Mouse (Mus musculus) forebrain, embryonic 11.5 days (tissue): ENCODE measurements around the gene Col5a2. TPM values are rescaled to one million over a fixed set of nuclear protein-coding genes. Genes with fewer than 3 reads are reported as not detected.

Experiments
- ATAC-seq: fragments of 200-750 bp; cut with Nextera tagmentation; replicated peaks from 2 replicates; pipeline ENCODE4 v1.8.0; 2017; ENCODE audit warnings: moderate TSS enrichment; ENCODE audit not compliant: low FRiP score
- DNase-seq: peaks from one replicate; pipeline ENCODE4 v3.0.0-alpha.2; 2017; ENCODE audit warnings: low spot score
- H3K27ac ChIP-seq: fragments of 300-500 bp; sonication (generic); 2 replicates; pipeline ENCODE4 v1.5.1; 2014; ENCODE audit warnings: low read depth, low read length
- H3K27me3 ChIP-seq: fragments of 300-500 bp; sonication (generic); 2 replicates; pipeline ENCODE4 v1.6.1; 2014; ENCODE audit warnings: mild to moderate bottlenecking, low read length, mixed read lengths; ENCODE audit not compliant: control insufficient read depth, insufficient read depth
- H3K36me3 ChIP-seq: fragments of 300-500 bp; sonication (generic); 2 replicates; pipeline ENCODE4 v1.6.1; 2014; ENCODE audit warnings: mild to moderate bottlenecking, low read length, moderate library complexity, mixed read lengths; ENCODE audit not compliant: control insufficient read depth, insufficient read depth
- H3K4me1 ChIP-seq: fragments of 300-500 bp; sonication (generic); replicated peaks from 2 replicates; pipeline ENCODE4 v1.6.1; 2014; ENCODE audit warnings: low read length, mixed read lengths; ENCODE audit not compliant: control insufficient read depth, insufficient read depth
- H3K4me2 ChIP-seq: fragments of 300-500 bp; sonication (generic); 2 replicates; pipeline ENCODE4 v1.6.1; 2014; ENCODE audit warnings: low read depth, mild to moderate bottlenecking, low read length, moderate library complexity, mixed read lengths; ENCODE audit not compliant: severe bottlenecking
- H3K4me3 ChIP-seq: fragments of 300-500 bp; sonication (generic); 2 replicates; pipeline ENCODE4 v1.5.1; 2014; ENCODE audit warnings: low read depth, low read length
- H3K9ac ChIP-seq: fragments of 300-500 bp; sonication (generic); 2 replicates; pipeline ENCODE4 v1.6.1; 2014; ENCODE audit warnings: low read length
- H3K9me3 ChIP-seq: fragments of 300-500 bp; sonication (generic); 2 replicates; pipeline ENCODE4 v1.6.1; 2016; ENCODE audit warnings: low read length, mixed read lengths; ENCODE audit not compliant: control insufficient read depth
- WGBS: fragments of 180-500 bp; shearing (Covaris S2); extraction: QIAGEN DNeasy Blood & Tissue Kit; methylation state at CpG from one replicate; pipeline ENCODE4 v1.1.7; 2014; 5-methylcytosine and 5-hydroxymethylcytosine counted together
- polyA plus RNA-seq: library from polyadenylated mRNA; unstranded; fragments of >200 nt; fragmentation: Nextera tagmentation; extraction: Ambion mirVana; gene quantifications from 2 replicates; pipeline ENCODE4 v1.2.1, GENCODE M21; 2014

Gene Col5a2
- polyA plus RNA-seq, 1 experiment from 2014 or later: 31.3 TPM

- Histone ChIP-seq H3K4me1 (no peaks in the 10 kb centered on the region), H3K36me3 (no peaks in the 10 kb centered on the region), H3K9me3 (no peaks in the 10 kb centered on the region), H3K9ac (no peak overlapping the region), H3K4me3 (no peak overlapping the region), H3K27ac (no peak overlapping the region), H3K4me2 (no peak overlapping the region), H3K27me3 (no peaks in the 10 kb centered on the region)
- ATAC-seq: no peak
- WGBS: 81% methylated on average over 2 of the region's 2 CpGs
- DNase-seq: no peak
These were observed 83.2 kb downstream of the Col5a2 start for GRCm38 (mm10) chr1:45419858-45420257.

GRCm38 (mm10) chr1:45381866-45382265 is 121.2 kb downstream of the Col5a2 start:
- Histone ChIP-seq H3K9ac (no peak overlapping the region), H3K27me3 (no peaks in the 10 kb centered on the region), H3K9me3 (no peaks in the 10 kb centered on the region), H3K4me3 (no peak overlapping the region), H3K27ac (no peak overlapping the region), H3K4me1 (no peaks in the 10 kb centered on the region), H3K4me2 (no peak overlapping the region), H3K36me3 (no peaks in the 10 kb centered on the region)
- DNase-seq (no peak), ATAC-seq (no peak)
- WGBS: 88% methylated on average over 2 of the region's 2 CpGs

GRCm38 (mm10) chr1:45379992-45380690 is 122.9 kb downstream of the Col5a2 start:
- Histone ChIP-seq H3K9ac (no peak overlapping the region), H3K4me2 (no peak overlapping the region), H3K27ac (no peak overlapping the region), H3K4me1 (no peaks in the 10 kb centered on the region), H3K4me3 (no peak overlapping the region), H3K9me3 (no peaks in the 10 kb centered on the region), H3K36me3 (no peaks in the 10 kb centered on the region), H3K27me3 (no peaks in the 10 kb centered on the region)
- whole genome bisulfite sequencing: 89% methylated on average over 7 of the region's 7 CpGs
- ATAC-seq: no peak
- no peak for DNase-seq

- WGBS: 56% methylated on average over 1 of the region's 1 CpGs
- no peaks in the 10 kb centered on the region for H3K27me3 ChIP-seq
- DNase-seq (no peak), ATAC-seq (no peak)
- no peaks in the 10 kb centered on the region; the same call in 1 of the 2 replicates for H3K9me3 ChIP-seq
- H3K27ac ChIP-seq: no peak overlapping the region
- no peak overlapping the region for H3K4me3 ChIP-seq
- H3K9ac ChIP-seq: no peak overlapping the region
- H3K36me3 ChIP-seq: no peaks in the 10 kb centered on the region
- H3K4me2 ChIP-seq: no peak overlapping the region
- no peaks in the 10 kb centered on the region for H3K4me1 ChIP-seq
These were observed 137.7 kb downstream of the Col5a2 start for GRCm38 (mm10) chr1:45365427-45365826.

GRCm38 (mm10) chr1:45363274-45363673 is 139.8 kb downstream of the Col5a2 start:
- H3K9me3 ChIP-seq: no peaks in the 10 kb centered on the region
- H3K4me2 ChIP-seq: no peak overlapping the region
- H3K27me3 ChIP-seq: no peaks in the 10 kb centered on the region
- H3K36me3 ChIP-seq: no peaks in the 10 kb centered on the region
- DNase-seq (no peak), ATAC-seq (no peak)
- no peak overlapping the region for H3K4me3 ChIP-seq
- no peak overlapping the region for H3K9ac ChIP-seq
- H3K27ac ChIP-seq: no peak overlapping the region
- 94% methylated on average over 2 of the region's 2 CpGs for WGBS
- no peaks in the 10 kb centered on the region for H3K4me1 ChIP-seq

- no peaks in the 10 kb centered on the region for H3K4me1 ChIP-seq
- H3K27ac ChIP-seq: no peak overlapping the region
- no peak overlapping the region for H3K4me2 ChIP-seq
- ATAC-seq: no peak
- H3K4me3 ChIP-seq: no peak overlapping the region
- DNase-seq: no peak
- 69% methylated on average over 2 of the region's 2 CpGs for WGBS
- H3K9me3 ChIP-seq: no peaks in the 10 kb centered on the region
- no peaks in the 10 kb centered on the region for H3K27me3 ChIP-seq
- H3K9ac ChIP-seq: no peak overlapping the region
- no peaks in the 10 kb centered on the region for H3K36me3 ChIP-seq
These were observed 143.4 kb downstream of the Col5a2 start for GRCm38 (mm10) chr1:45359673-45360072.

- WGBS: 89% methylated on average over 2 of the region's 2 CpGs
- Histone ChIP-seq H3K36me3 (no peaks in the 10 kb centered on the region), H3K4me2 (no peak overlapping the region), H3K9me3 (no peaks in the 10 kb centered on the region), H3K4me1 (no peaks in the 10 kb centered on the region), H3K9ac (no peak overlapping the region), H3K27me3 (no peaks in the 10 kb centered on the region), H3K4me3 (no peak overlapping the region), H3K27ac (no peak overlapping the region)
- DNase-seq (no peak), ATAC-seq (no peak)
These were observed 143.9 kb downstream of the Col5a2 start for GRCm38 (mm10) chr1:45359147-45359546.

GRCm38 (mm10) chr1:45358020-45358419 is 145.1 kb downstream of the Col5a2 start:
- no peak for ATAC-seq
- DNase-seq: no peak
- Histone ChIP-seq H3K4me3 (no peak overlapping the region), H3K27me3 (no peaks in the 10 kb centered on the region), H3K36me3 (no peaks in the 10 kb centered on the region), H3K9me3 (no peaks in the 10 kb centered on the region), H3K4me1 (no peaks in the 10 kb centered on the region), H3K27ac (no peak overlapping the region), H3K4me2 (no peak overlapping the region), H3K9ac (no peak overlapping the region)
- WGBS: 85% methylated on average over 1 of the region's 1 CpGs

GRCm38 (mm10) chr1:45355944-45356343 is 147.1 kb downstream of the Col5a2 start:
- H3K4me1 ChIP-seq: no peaks in the 10 kb centered on the region
- no peaks in the 10 kb centered on the region for H3K9me3 ChIP-seq
- DNase-seq: no peak
- H3K27ac ChIP-seq: no peak overlapping the region
- WGBS: 80% methylated on average over 4 of the region's 4 CpGs
- no peak overlapping the region for H3K4me3 ChIP-seq
- H3K27me3 ChIP-seq: no peaks in the 10 kb centered on the region
- no peaks in the 10 kb centered on the region for H3K36me3 ChIP-seq
- no peak overlapping the region for H3K9ac ChIP-seq
- no peak overlapping the region for H3K4me2 ChIP-seq
- ATAC-seq: no peak
